Mouse (Mus musculus): Measurements from ENCODE around the gene Flnb.

Flnb gene

DNA sequence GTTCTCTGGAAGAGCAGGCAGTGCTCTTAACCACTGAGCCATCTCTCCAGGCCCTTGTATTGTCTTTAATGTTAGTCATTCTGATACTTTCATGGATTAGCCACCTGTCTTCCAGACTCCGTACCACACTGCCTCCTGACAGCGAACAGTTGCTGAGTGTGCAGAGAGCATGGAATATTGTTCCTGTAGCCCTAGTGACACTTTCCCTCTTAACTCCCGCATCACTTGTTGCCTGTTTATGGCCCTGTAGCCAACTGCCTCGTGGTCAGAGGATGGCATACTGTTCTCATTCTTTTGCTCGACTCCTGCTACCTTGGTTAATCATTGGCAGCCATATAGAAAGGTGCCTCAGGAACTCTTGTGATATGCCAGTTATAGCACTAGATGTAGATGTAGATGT lies 45.4 kb downstream of the Flnb start:
- no peak for DNase-seq (ENCODE audit: low spot score)

GRCm38 (mm10) chr14:7863871-7864505 lies 46.2 kb downstream of the Flnb start:
- no peak for DNase-seq (ENCODE audit: low spot score)

- no peak for DNase-seq (ENCODE audit: low spot score)
Observed at GRCm38 (mm10) chr14:7864506-7864899, 46.7 kb downstream of the Flnb start.

DNA sequence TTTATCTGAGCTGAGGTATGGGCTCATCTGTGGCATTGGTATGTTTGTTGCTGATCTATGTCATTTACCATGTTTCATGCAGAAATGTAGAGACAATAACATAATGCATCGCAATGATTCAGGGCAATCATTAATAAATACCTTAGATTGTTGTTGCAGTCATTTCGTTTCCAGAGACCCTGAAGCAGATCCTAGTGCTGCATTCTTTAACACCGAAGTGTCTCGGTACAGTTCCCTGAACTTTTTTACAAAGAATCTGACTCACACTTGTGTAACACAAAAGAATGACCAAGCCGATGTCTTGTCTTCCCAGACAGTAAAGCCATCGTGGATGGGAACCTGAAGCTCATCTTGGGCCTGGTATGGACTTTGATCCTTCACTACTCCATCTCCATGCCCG lies 49.5 kb downstream of the Flnb start:
- DNase-seq (ENCODE audit: low spot score): no peak

GRCm38 (mm10) chr14:7867841-7868240 lies 50.1 kb downstream of the Flnb start:
- DNase-seq (ENCODE audit: low spot score): no peak

DNA sequence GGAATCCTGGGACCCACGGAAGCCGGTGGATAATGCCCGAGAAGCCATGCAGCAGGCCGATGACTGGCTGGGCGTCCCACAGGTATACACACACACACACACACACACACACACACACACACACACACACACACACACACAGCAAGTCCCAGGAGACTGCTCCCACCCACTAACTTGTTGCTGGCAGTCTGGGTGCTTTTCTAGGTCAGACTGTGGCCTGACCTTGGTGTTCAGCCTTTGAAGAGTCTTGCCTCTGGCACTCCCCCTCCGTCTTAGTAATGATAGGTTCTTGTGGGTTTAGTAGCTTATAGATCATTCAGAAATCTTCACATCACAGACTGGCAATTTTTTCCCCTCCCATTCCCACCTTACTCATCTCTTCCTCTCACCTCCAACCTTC lies 52.0 kb downstream of the Flnb start:
- no peak for DNase-seq (ENCODE audit: low spot score)

GRCm38 (mm10) chr14:7873552-7873951 lies 55.8 kb downstream of the Flnb start:
- no peak for DNase-seq (ENCODE audit: low spot score)

DNA sequence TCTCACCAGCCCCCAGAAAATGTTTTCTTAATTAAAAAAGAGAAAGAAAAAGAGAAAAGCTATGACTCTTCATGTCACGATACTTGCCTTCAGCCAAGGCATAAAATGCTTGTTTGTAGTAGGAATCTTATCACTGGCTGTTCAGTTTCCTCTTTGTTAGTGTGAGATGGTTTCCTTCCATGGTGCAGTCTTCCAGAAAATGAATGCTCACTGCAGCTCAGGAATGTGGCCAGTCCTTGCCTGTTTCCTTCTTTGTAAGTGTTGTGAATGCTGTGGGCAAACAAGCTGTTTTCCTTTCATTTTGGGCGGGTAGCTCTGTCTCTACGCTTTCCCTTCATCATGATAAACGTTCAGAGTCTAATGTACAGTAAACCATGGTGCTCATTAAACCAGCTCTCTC lies 56.7 kb downstream of the Flnb start:
- DNase-seq (ENCODE audit: low spot score): no peak

GRCm38 (mm10) chr14:7877957-7878356 lies 60.2 kb downstream of the Flnb start:
- DNase-seq (ENCODE audit: low spot score): no peak

GRCm38 (mm10) chr14:7880389-7880788 lies 62.6 kb downstream of the Flnb start:
- DNase-seq (ENCODE audit: low spot score): no peak

- DNase-seq (ENCODE audit: low spot score): no peak
Observed at GRCm38 (mm10) chr14:7881533-7881932, 63.8 kb downstream of the Flnb start.

DNA sequence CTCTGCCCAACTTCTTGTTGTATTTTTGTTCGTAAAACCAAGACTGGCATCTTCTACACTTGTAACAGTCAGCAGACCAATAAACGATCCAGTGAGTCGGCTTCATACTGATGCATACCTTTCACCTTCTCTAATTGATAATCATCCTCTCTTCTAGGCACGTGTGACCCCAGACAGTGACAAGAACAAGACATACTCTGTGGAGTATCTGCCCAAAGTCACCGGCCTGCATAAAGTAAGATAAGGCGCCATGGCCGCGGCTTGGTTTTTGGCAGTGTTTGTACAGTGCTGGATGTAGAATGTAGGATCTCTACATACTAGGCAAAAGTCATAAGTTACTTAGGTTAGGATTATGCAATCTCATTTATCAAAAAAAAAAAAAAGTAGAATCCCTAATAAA lies 64.3 kb downstream of the Flnb start:
- no peak for DNase-seq (ENCODE audit: low spot score)

- no peak for DNase-seq (ENCODE audit: low spot score)
Observed at GRCm38 (mm10) chr14:7884158-7884557, 66.4 kb downstream of the Flnb start.

GRCm38 (mm10) chr14:7884841-7885240 lies 67.1 kb downstream of the Flnb start:
- no peak for DNase-seq (ENCODE audit: low spot score)

DNA sequence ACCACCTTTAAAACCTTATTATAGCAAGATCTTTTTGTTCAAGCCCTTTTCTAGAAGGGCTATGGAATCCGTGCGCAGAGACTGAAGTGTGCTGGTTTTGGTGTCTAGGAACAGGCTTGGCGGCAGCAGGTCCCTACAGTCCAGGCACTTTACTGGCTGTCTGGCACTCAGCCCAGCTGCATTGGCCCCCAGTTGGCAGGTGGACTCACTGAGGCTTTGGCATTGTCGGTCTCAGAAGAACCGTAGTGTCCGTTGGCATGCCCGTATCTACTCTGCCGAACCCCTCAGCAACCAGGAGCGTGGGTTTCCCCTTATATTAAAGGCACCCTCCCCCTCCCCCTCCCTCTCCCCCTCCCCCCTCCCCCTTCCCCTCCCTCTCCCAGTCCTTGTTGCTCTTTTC lies 67.8 kb downstream of the Flnb start:
- no peak for DNase-seq (ENCODE audit: low spot score)

- DNase-seq (ENCODE audit: low spot score): no peak
Observed at GRCm38 (mm10) chr14:7886008-7886407, 68.3 kb downstream of the Flnb start.

DNA sequence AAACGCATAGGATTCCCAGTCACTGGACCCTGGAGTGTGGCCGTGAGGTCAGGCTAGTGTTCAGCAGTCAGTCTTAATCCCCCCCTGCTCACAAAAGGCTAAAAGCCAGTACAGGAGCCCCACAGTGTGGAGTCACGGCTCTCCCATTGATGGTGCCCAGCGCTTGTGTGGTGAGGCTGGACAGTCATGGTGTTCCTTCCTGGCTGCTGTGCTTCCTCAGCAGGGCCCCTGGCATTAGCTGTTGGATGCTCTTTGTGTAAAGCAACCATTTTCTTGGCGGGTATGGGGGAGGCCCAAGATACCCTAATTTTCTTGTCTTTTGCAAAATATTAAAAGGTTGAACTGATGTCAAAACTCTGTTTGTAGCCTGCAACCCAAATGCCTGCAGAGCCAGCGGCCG lies 69.4 kb downstream of the Flnb start:
- DNase-seq (ENCODE audit: low spot score): no peak

DNA sequence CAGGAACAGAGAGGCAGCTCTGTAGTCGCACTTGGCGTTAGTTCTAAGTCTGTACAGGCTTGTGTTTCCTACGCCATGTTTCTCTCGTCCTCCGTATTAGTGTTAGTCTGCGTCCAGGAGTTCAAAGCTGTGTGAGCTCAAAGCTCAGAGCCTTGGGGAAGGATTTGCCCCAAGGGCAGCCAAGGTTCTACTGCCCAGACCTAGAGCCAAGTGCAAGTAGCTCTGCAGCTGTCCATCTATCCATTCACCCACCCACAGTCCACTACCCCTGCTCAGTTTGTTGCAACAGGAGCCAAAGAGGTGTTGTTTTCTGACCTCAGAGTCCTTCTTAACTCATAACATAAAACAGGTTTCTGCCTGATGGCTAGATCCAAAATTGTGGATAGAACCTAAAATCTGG lies 70.5 kb downstream of the Flnb start:
- DNase-seq (ENCODE audit: low spot score): no peak

DNA sequence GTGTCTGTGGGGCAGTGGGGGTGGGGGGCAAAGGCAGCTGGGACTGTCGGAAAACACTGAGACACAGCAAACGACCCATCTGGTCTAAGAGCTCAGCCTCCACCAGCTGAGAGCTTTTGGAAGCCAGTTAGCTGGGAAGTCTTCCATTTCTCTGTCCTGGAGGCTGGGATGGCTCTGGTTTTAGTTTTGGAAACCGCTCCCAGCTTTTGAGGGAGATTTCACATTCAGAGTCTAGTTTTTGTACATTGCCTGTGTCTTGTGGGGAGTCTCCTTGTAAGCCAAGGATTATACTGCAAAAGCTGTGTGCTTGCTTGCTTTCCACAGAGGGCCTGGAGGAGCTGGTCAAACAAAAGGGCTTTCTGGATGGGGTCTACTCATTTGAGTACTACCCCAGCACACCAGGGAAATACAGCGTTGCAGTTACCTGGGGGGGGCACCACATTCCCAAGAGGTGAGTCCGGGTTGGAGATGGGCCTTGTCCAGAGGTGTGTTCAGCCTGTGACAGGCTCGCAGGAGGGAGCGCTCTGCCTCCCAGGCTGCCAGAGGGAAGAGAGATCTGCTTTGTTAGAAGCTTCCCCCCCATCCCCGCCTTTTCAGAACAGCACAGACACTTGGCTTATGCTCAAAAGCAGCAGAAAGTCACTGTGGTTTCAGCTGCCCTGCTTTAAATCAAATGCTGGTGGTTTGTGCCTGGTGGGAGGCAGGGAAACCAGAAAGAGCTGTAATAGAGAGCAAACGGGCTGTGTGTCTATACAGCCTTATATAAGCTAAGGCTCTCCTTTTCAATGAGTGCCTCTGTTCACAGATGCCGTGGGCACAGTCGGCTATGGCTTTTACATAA lies 71.3 kb downstream of the Flnb start:
- no peak for DNase-seq (ENCODE audit: low spot score)

DNA sequence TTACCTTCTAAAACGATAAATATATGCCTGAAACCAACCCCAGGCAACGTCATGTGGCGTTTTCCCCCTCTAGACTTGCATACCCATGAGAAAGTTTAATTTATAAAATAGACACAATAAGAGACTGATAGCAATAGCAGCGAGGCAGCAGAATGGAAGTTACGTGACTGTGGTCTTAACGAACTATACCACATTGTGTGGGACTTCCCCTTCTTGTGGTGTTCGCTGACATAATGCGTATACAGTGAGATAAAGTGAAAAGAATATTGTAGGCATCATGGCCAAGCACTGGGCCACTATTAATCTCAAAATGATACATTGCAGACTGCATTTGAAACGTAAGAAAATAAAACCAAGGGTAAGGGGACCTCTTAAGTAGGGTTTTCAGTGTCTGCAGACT lies 72.1 kb downstream of the Flnb start:
- no peak for DNase-seq (ENCODE audit: low spot score)

DNA sequence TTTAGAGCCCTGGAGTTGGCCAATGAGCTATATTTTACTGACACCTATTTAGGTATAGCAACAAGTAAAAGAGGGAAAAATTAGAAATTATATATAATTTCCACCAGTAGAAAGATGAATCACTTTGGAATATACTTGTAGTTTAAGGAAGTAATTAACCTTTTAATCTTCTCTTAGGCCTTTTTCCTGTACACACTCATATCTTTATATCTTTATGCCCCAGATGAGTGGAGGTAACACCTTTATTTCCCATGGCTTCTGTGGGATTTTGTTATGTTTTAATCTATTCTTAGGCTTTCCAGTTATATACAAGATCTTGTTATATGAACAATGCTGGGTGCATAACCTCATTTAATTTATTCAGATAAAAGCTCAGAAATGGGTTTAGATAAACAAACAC lies 73.6 kb downstream of the Flnb start:
- DNase-seq (ENCODE audit: low spot score): no peak

GRCm38 (mm10) chr14:7896126-7896525 lies 78.4 kb downstream of the Flnb start:
- peak; percentile 69 for DNase-seq (ENCODE audit: low spot score)

DNA sequence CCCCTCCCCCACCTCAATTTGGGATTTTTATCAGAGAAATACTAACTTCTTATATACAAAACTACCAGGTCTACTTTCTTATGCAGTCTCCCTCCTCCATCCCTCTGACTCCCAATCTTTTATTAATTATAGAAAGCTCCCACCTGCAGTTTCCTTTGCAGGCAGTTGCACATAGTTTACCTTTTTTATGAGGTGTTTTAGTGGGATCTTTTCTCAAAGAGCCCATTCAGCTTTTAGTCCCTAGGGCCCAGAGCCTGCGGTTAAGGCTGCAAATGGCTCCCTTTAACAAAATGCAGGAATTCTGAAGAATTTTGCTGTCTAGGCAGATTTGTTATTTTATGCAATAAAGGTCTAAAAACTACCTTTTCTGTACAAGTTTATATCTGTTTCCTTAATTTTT lies 78.9 kb downstream of the Flnb start:
- DNase-seq (ENCODE audit: low spot score): no peak

DNA sequence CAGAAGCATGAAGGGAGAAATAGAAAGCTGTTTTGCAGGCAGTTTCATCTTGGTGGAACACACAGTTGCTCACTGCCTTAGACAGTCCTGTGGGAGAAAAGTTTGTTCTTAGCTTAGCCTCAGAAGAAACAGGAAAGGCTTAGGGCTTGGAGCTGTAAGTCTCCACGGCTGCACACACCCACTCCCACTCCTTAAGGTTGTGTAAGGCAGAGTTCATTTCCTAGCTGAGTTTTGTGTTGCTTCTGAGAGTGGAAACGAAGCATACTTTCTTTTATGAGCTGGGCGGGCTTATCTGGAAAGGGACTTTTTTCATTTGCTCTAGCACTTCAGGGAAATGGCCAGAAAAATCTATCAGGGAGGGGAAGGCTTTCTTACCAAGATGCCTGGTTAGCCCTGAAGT lies 82.2 kb downstream of the Flnb start:
- DNase-seq (ENCODE audit: low spot score): peak; percentile 20

Data from urinary bladder, postnatal 14 days (tissue).